Comparison of ENCODE assay signal across 9 mouse cellular contexts in the genomic region with DNA sequence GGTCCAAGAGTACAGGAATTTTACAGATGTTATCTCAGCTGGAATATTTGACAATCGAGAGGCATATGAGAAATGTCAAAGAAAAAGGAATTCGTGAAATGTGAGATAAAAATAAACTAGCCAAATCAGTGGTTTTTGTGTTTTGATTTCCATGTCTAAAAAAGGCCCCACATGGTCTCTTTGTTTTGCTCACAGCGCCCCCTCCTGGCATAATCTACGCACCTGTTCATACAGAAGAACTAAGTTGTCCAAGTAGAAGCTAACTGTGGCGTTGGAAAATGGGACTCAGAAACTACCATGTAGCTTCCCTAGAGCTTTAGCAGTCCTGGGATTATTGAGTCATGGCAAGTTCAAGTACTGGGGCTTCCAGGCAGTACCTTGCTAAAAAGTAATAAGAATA.
DNase-seq lines count a peak whose midpoint lies in the region; ATAC-seq and TF ChIP-seq lines count a peak whose summit lies in the region.
"Had no signal": no experiment of that assay in that cellular context is flagged by ENCODE, and none has a peak within 500 bp of the region (broad histone marks: within the 10 kb centered on the region; RNA-seq: fewer than 3 reads in every experiment).

No protein-coding gene starts in this region.

- H3K27me3 ChIP-seq in kidney, adult 2 months (replicated peaks; ENCODE audit: control insufficient read depth, insufficient read depth, low read length), result no peaks in the 10 kb centered on the region
- H3K27me3 ChIP-seq in kidney, embryonic 14.5 days (ENCODE audit: control insufficient read depth, insufficient read depth, low read length), result no peaks in the 10 kb centered on the region
- H3K27me3 ChIP-seq: heart, embryonic 13.5 days had no signal

- H3K4me1 ChIP-seq in kidney, adult 2 months (ENCODE audit: control insufficient read depth, insufficient read depth, low read length), result no peaks in the 10 kb centered on the region
- peaks cover 12% of the 10 kb centered on the region; the same call in 1 of the 2 replicates for H3K4me1 ChIP-seq in kidney, embryonic 14.5 days (ENCODE audit: control insufficient read depth, insufficient read depth, low read length)
- no peaks in the 10 kb centered on the region for H3K4me1 ChIP-seq in lung, adult 2 months (ENCODE audit: control insufficient read depth, insufficient read depth, low read length)

- 20% methylated on average over 5 of the region's 5 CpGs for WGBS in kidney, adult 2 months
- WGBS in kidney, embryonic 14.5 days, result 19% methylated on average over 5 of the region's 5 CpGs
- WGBS in lung, adult 2 months, result 11% methylated on average over 5 of the region's 5 CpGs

- TF ChIP-seq POLR2A in kidney, adult 2 months (IDR thresholded peaks at IDR 0.05; ENCODE audit: low read depth, low read length), result no peak
- no peak for TF ChIP-seq POLR2A in lung, adult 2 months (IDR thresholded peaks at IDR 0.05; ENCODE audit: borderline replicate concordance, extremely low read depth, low read depth, low read length)

- ATAC-seq in kidney, embryonic 14.5 days (ENCODE audit: low FRiP score, low TSS enrichment), result no peak

- no peak overlapping the region for H3K9ac ChIP-seq in kidney, embryonic 14.5 days (ENCODE audit: low read depth, low read length)
- H3K9ac ChIP-seq: heart, embryonic 13.5 days had no signal

- no peak overlapping the region for H3K27ac ChIP-seq in kidney, adult 2 months (ENCODE audit: insufficient read depth, low read depth, low read length)
- H3K27ac ChIP-seq in kidney, embryonic 14.5 days (ENCODE audit: low read depth, low read length), result no peak overlapping the region
- H3K27ac ChIP-seq: heart, embryonic 13.5 days had no signal

- peak; percentile 62 for TF ChIP-seq CTCF in kidney, adult 2 months (conservative IDR thresholded peaks at IDR 0.05; ENCODE audit: insufficient read depth, insufficient read length, low read depth, low read length)
- TF ChIP-seq CTCF in lung, adult 2 months (IDR thresholded peaks at IDR 0.05; ENCODE audit: insufficient read depth, low read length), result peak; percentile 19; the same call in 1 of the 2 replicates

- no peaks in the 10 kb centered on the region for H3K36me3 ChIP-seq in kidney, adult 2 months (ENCODE audit: control insufficient read depth, insufficient read depth, low read length)
- H3K36me3 ChIP-seq in kidney, embryonic 14.5 days (ENCODE audit: control insufficient read depth, insufficient read depth, low read length), result no peaks in the 10 kb centered on the region
- H3K36me3 ChIP-seq: heart, embryonic 13.5 days had no signal

- DNase-seq in kidney, adult 2 months, result peak; percentile 83
- peak; percentile 86 for DNase-seq in adrenal gland, postnatal 25 days
- peak; percentile 17 to 51 for DNase-seq in frontal cortex, postnatal 14 days (ENCODE audit: low spot score in 2 of 2)
- DNase-seq in kidney, postnatal 36 days, result peak; percentile 81 to 94
- DNase-seq in lung, adult 2 months, result peak; percentile 65
- DNase-seq in right cerebral cortex, postnatal 25 days, result peak; percentile 34
- DNase-seq in urinary bladder, postnatal 4 days (ENCODE audit: low spot score in 2 of 2), result peak; percentile 47 to 88

- no peak overlapping the region for H3K4me3 ChIP-seq in kidney, adult 2 months (ENCODE audit: insufficient read depth, low read depth, low read length)
- H3K4me3 ChIP-seq in kidney, embryonic 14.5 days (ENCODE audit: low read length), result no peak overlapping the region
- H3K4me3 ChIP-seq in lung, adult 2 months (replicated peaks; ENCODE audit: extremely low read depth, low read depth, low read length), result no peak overlapping the region
- H3K4me3 ChIP-seq: heart, embryonic 13.5 days had no signal

- no peaks in the 10 kb centered on the region for H3K9me3 ChIP-seq in kidney, embryonic 14.5 days (ENCODE audit: control insufficient read depth, low read length)
- H3K9me3 ChIP-seq: heart, embryonic 13.5 days had no signal

- no peak overlapping the region for H3K4me2 ChIP-seq in kidney, embryonic 14.5 days (replicated peaks; ENCODE audit: low read depth, low read length)
- H3K4me2 ChIP-seq: heart, embryonic 13.5 days had no signal

Comparison
In these comparisons a context has a peak if more than half of its experiments do, and no peak if none do; other contexts are left out.
1. DNase-seq: peak in every context shown above with its lines; median percentile 88 in kidney, postnatal 36 days; 86 in adrenal gland, postnatal 25 days; 83 in kidney, adult 2 months; 68 in urinary bladder, postnatal 4 days; 65 in lung, adult 2 months; 34 in frontal cortex, postnatal 14 days; 34 in right cerebral cortex, postnatal 25 days.